Mouse (Mus musculus) kidney, postnatal 0 days (tissue): ENCODE measurements around the gene Nr2e1. TPM values are rescaled to one million over a fixed set of nuclear protein-coding genes. Genes with fewer than 3 reads are reported as not detected.

Experiments
- ATAC-seq: fragments of 200-750 bp; cut with Nextera tagmentation; replicated peaks from 2 replicates; pipeline ENCODE4 v1.8.0; 2017; ENCODE audit warnings: low read depth, moderate number of reproducible peaks, moderate TSS enrichment, moderate library complexity; ENCODE audit not compliant: low FRiP score
- DNase-seq: peaks from one replicate; pipeline ENCODE4 v3.0.0-alpha.2; 2016; ENCODE audit warnings: low spot score
- H3K27ac ChIP-seq: fragments of 300-500 bp; sonication (generic); 2 replicates; pipeline ENCODE4 v1.5.1; 2014; ENCODE audit warnings: mild to moderate bottlenecking
- H3K27me3 ChIP-seq: fragments of 300-500 bp; sonication (generic); 2 replicates; pipeline ENCODE4 v1.6.1; 2014; ENCODE audit warnings: low read length, mixed read lengths; ENCODE audit not compliant: insufficient read depth
- H3K36me3 ChIP-seq: fragments of 300-500 bp; sonication (generic); 2 replicates; pipeline ENCODE4 v1.6.1; 2014; ENCODE audit warnings: low read length, mixed read lengths; ENCODE audit not compliant: insufficient read depth
- H3K4me1 ChIP-seq: fragments of 300-500 bp; sonication (generic); replicated peaks from 2 replicates; pipeline ENCODE4 v1.6.1; 2014; ENCODE audit warnings: antibody characterized with exemption, low read length, mixed read lengths; ENCODE audit not compliant: insufficient read depth
- H3K4me2 ChIP-seq: fragments of 300-500 bp; sonication (generic); 2 replicates; pipeline ENCODE4 v1.6.1; 2014; ENCODE audit warnings: mild to moderate bottlenecking, low read length, moderate library complexity, mixed read lengths
- H3K4me3 ChIP-seq: fragments of 300-500 bp; sonication (generic); replicated peaks from 2 replicates; pipeline ENCODE4 v1.5.1; 2014; ENCODE audit warnings: low read depth, low read length
- H3K9ac ChIP-seq: fragments of 300-500 bp; sonication (generic); 2 replicates; pipeline ENCODE4 v1.6.1; 2014; ENCODE audit warnings: low read depth, low read length
- H3K9me3 ChIP-seq: fragments of 300-500 bp; sonication (generic); replicated peaks from 2 replicates; pipeline ENCODE4 v1.6.1; 2016; ENCODE audit warnings: low read length, inconsistent platforms, mixed read lengths
- CTCF ChIP-seq: IDR thresholded peaks from 2 replicates; pipeline ENCODE4 v1.5.1; 2016; ENCODE audit warnings: antibody characterized with exemption, low read depth, mild to moderate bottlenecking, moderate library complexity
- WGBS: fragments of 180-500 bp; shearing (Covaris S2); extraction: QIAGEN DNeasy Blood & Tissue Kit; methylation state at CpG from one replicate; pipeline ENCODE4 v1.1.7; 2014; 5-methylcytosine and 5-hydroxymethylcytosine counted together
- polyA plus RNA-seq: library from polyadenylated mRNA; unstranded; fragments of >200 nt; fragmentation: Nextera tagmentation; extraction: Ambion mirVana; gene quantifications from 2 replicates; pipeline ENCODE4 v1.2.1, GENCODE M21; 2015

Nr2e1 gene
- polyA plus RNA-seq, 1 experiment from 2014 or later, result not detected

GRCm38 (mm10) chr10:42582566-42583110 lies 794 bp downstream of the Nr2e1 start:
- Histone ChIP-seq H3K27ac (no peak overlapping the region), H3K27me3 (peaks cover 92% of the 10 kb centered on the region), H3K9me3 (no peaks in the 10 kb centered on the region), H3K36me3 (no peaks in the 10 kb centered on the region), H3K4me2 (peak overlapping the region; percentile 5; the same call in 1 of the 2 replicates), H3K4me1 (peaks cover 10% of the 10 kb centered on the region; the same call in 1 of the 2 replicates), H3K4me3 (no peak overlapping the region; the same call in 1 of the 2 replicates), H3K9ac (no peak overlapping the region)
- TF ChIP-seq CTCF, result no peak
- WGBS, result 2% methylated on average over 44 of the region's 44 CpGs
- ATAC-seq (no peak), DNase-seq (no peak)

GRCm38 (mm10) chr10:42581694-42582565 lies 1.5 kb downstream of the Nr2e1 start:
- no peaks in the 10 kb centered on the region for H3K36me3 ChIP-seq
- DNase-seq (no peak), ATAC-seq (no peak)
- H3K27me3 ChIP-seq, result peaks cover 94% of the 10 kb centered on the region
- no peak overlapping the region for H3K9ac ChIP-seq
- TF ChIP-seq CTCF, result no peak
- H3K4me1 ChIP-seq, result peaks cover 10% of the 10 kb centered on the region; the same call in 1 of the 2 replicates
- 2% methylated on average over 44 of the region's 45 CpGs for WGBS
- no peak overlapping the region for H3K27ac ChIP-seq
- H3K9me3 ChIP-seq, result no peaks in the 10 kb centered on the region
- H3K4me3 ChIP-seq, result no peak overlapping the region
- H3K4me2 ChIP-seq, result 0 out of 2 replicates have a peak overlapping the region, but pooled peaks have one; percentile 5

- Histone ChIP-seq H3K27ac (no peak overlapping the region), H3K9me3 (no peaks in the 10 kb centered on the region), H3K4me3 (no peak overlapping the region), H3K36me3 (no peaks in the 10 kb centered on the region), H3K4me2 (no peak overlapping the region), H3K4me1 (peaks cover 10% of the 10 kb centered on the region; the same call in 1 of the 2 replicates), H3K27me3 (peaks cover 94% of the 10 kb centered on the region), H3K9ac (no peak overlapping the region)
- no peak for DNase-seq
- WGBS, result 6% methylated on average over 7 of the region's 7 CpGs
- ATAC-seq, result no peak
- no peak for TF ChIP-seq CTCF
Observed at GRCm38 (mm10) chr10:42580951-42581277, 2.5 kb downstream of the Nr2e1 start.

- H3K4me2 ChIP-seq, result peak overlapping the region; percentile 31
- no peaks in the 10 kb centered on the region for H3K36me3 ChIP-seq
- WGBS, result under 1% methylated on average over 29 of the region's 29 CpGs
- H3K4me1 ChIP-seq, result peaks cover 10% of the 10 kb centered on the region; the same call in 1 of the 2 replicates
- no peak overlapping the region for H3K27ac ChIP-seq
- H3K9me3 ChIP-seq, result no peaks in the 10 kb centered on the region
- no peak for DNase-seq
- H3K4me3 ChIP-seq, result no peak overlapping the region
- no peak overlapping the region for H3K9ac ChIP-seq
- H3K27me3 ChIP-seq, result peaks cover 94% of the 10 kb centered on the region
- no peak for TF ChIP-seq CTCF
- ATAC-seq, result no peak
Observed at GRCm38 (mm10) chr10:42580131-42580950, 3.1 kb downstream of the Nr2e1 start.

GRCm38 (mm10) chr10:42579475-42580130 lies 3.8 kb downstream of the Nr2e1 start:
- H3K4me3 ChIP-seq, result no peak overlapping the region
- peak overlapping the region; percentile 31 for H3K4me2 ChIP-seq
- under 1% methylated on average over 39 of the region's 41 CpGs for WGBS
- DNase-seq (no peak), ATAC-seq (no peak)
- H3K36me3 ChIP-seq, result no peaks in the 10 kb centered on the region
- no peaks in the 10 kb centered on the region for H3K9me3 ChIP-seq
- H3K27ac ChIP-seq, result no peak overlapping the region
- no peak for TF ChIP-seq CTCF
- H3K9ac ChIP-seq, result no peak overlapping the region
- peaks cover 10% of the 10 kb centered on the region; the same call in 1 of the 2 replicates for H3K4me1 ChIP-seq
- peaks cover 94% of the 10 kb centered on the region for H3K27me3 ChIP-seq
